Mouse (Mus musculus): ENCODE data around the gene Chrm5.

Chrm5 gene

DNA sequence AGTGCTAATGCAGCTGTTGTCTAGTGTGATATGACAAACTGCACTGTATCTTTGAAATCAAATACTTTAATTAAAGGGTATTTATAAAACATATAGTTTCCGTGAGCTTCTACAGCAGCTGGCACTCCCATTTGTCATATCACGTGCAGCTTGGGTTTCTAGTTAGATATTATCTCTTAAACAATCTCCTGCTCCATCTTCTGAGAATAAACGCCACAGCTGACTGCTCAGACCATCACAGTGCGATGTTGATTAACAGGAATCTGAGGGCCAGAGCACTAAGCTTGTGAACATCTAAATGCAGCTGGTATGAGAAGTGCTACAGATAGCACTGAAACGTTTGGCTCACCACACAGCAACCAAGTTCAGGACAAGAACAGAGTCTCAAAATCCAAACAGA, 50.2 kb downstream of the Chrm5 start:
- in situ Hi-C loops (cut with MboI), result no loop called here

DNA sequence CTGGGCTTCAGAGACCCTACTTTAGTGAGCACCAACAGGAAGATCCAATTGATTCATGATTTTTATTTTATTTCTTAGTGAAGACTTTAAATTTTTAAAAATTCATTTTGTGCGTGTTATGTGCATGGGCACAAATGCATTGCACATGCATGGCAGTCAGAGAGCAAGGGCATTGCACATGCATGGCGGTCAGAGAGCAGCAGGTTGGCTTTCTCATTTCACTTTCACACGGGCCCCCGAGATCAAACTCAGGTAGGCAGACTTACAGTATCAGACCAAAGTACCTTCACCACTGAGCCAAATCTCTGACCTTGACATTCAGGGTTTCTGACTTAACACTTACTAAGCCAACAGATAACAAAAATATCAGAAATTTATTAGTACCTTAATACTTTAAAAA, 50.9 kb downstream of the Chrm5 start:
- in situ Hi-C loops (cut with MboI), result no loop called here
